Mouse (Mus musculus) midbrain, embryonic 11.5 days (tissue): ENCODE data around the gene Tasp1. TPM values are rescaled to one million over a fixed set of nuclear protein-coding genes. Genes with fewer than 3 reads are reported as not detected.
"Not testable (repeated sequence)": the region's sequence is repeated elsewhere in the genome, so short reads cannot be mapped to it uniquely, and the experiment has no call there.

ENCODE experiments used
- ATAC-seq: fragments of 200-750 bp; cut with Nextera tagmentation; 2 replicates; pipeline ENCODE4 v1.8.0; 2017; ENCODE audit warnings: moderate TSS enrichment, moderate library complexity; ENCODE audit not compliant: low FRiP score
- DNase-seq: peaks from one replicate; pipeline ENCODE4 v3.0.0; 2015; ENCODE audit warnings: low spot score; ENCODE audit errors: missing footprints
- H3K27ac ChIP-seq: fragments of 300-500 bp; sonication (generic); 2 replicates; pipeline ENCODE4 v1.5.1; 2014; ENCODE audit warnings: low read depth, low read length
- H3K27me3 ChIP-seq: fragments of 300-500 bp; sonication (generic); 2 replicates; pipeline ENCODE4 v1.6.1; 2014; ENCODE audit warnings: mild to moderate bottlenecking, low read length, moderate library complexity, mixed read lengths; ENCODE audit not compliant: control insufficient read depth, insufficient read depth
- H3K36me3 ChIP-seq: fragments of 300-500 bp; sonication (generic); 2 replicates; pipeline ENCODE4 v1.6.1; 2014; ENCODE audit warnings: mild to moderate bottlenecking, low read length, moderate library complexity, mixed read lengths; ENCODE audit not compliant: control insufficient read depth, insufficient read depth
- H3K4me1 ChIP-seq: fragments of 300-500 bp; sonication (generic); 2 replicates; pipeline ENCODE4 v1.6.1; 2014; ENCODE audit warnings: low read length; ENCODE audit not compliant: control insufficient read depth, insufficient read depth
- H3K4me2 ChIP-seq: fragments of 300-500 bp; sonication (generic); 2 replicates; pipeline ENCODE4 v1.6.1; 2014; ENCODE audit warnings: mild to moderate bottlenecking, moderate library complexity
- H3K4me3 ChIP-seq: fragments of 300-500 bp; sonication (generic); 2 replicates; pipeline ENCODE4 v1.5.1; 2014; ENCODE audit warnings: low read depth, low read length
- H3K9ac ChIP-seq: fragments of 300-500 bp; sonication (generic); 2 replicates; pipeline ENCODE4 v1.6.1; 2014; ENCODE audit warnings: low read length
- H3K9me3 ChIP-seq: fragments of 300-500 bp; sonication (generic); 2 replicates; pipeline ENCODE4 v1.6.1; 2016; ENCODE audit warnings: low read length; ENCODE audit not compliant: control insufficient read depth
- WGBS: fragments of 180-500 bp; shearing (Covaris S2); extraction: QIAGEN DNeasy Blood & Tissue Kit; methylation state at CpG from one replicate; pipeline ENCODE4 v1.1.7; 2014; 5-methylcytosine and 5-hydroxymethylcytosine counted together
- polyA plus RNA-seq: library from polyadenylated mRNA; unstranded; fragments of >200 nt; fragmentation: Nextera tagmentation; extraction: Ambion mirVana; gene quantifications from 2 replicates; pipeline ENCODE4 v1.2.1, GENCODE M21; 2014

Tasp1 gene
- polyA plus RNA-seq, 1 experiment from 2014 or later, result 14.8 TPM

- no peak for ATAC-seq
- 85% methylated on average over 5 of the region's 5 CpGs for WGBS
- DNase-seq, result no peak
These were observed 29.4 kb upstream of the Tasp1 start for GRCm38 (mm10) chr2:140096034-140096433.

GRCm38 (mm10) chr2:140093433-140093832 is 26.8 kb upstream of the Tasp1 start:
- no peak overlapping the region for H3K4me3 ChIP-seq
- no peaks in the 10 kb centered on the region for H3K9me3 ChIP-seq
- H3K27me3 ChIP-seq, result no peaks in the 10 kb centered on the region
- DNase-seq, result no peak
- no peaks in the 10 kb centered on the region for H3K36me3 ChIP-seq
- H3K27ac ChIP-seq, result no peak overlapping the region
- no peak overlapping the region for H3K4me2 ChIP-seq
- 89% methylated on average over 5 of the region's 5 CpGs for WGBS
- no peak overlapping the region for H3K9ac ChIP-seq
- H3K4me1 ChIP-seq, result no peaks in the 10 kb centered on the region
- ATAC-seq, result no peak

More at GRCm38 (mm10) chr2:140096034-140096433, 29.4 kb upstream of the Tasp1 start:
- H3K27me3 ChIP-seq, result no peaks in the 10 kb centered on the region
- H3K36me3 ChIP-seq, result no peaks in the 10 kb centered on the region
- no peak overlapping the region for H3K4me2 ChIP-seq
- no peak overlapping the region for H3K4me3 ChIP-seq
- no peaks in the 10 kb centered on the region for H3K4me1 ChIP-seq
- no peak overlapping the region for H3K27ac ChIP-seq
- no peak overlapping the region for H3K9ac ChIP-seq
- H3K9me3 ChIP-seq, result no peaks in the 10 kb centered on the region

GRCm38 (mm10) chr2:140084245-140084644 is 17.6 kb upstream of the Tasp1 start:
- no peaks in the 10 kb centered on the region for H3K27me3 ChIP-seq
- H3K27ac ChIP-seq, result no peak overlapping the region
- H3K4me1 ChIP-seq, result no peaks in the 10 kb centered on the region
- H3K4me3 ChIP-seq, result no peak overlapping the region
- DNase-seq (no peak), ATAC-seq (no peak)
- no peak overlapping the region for H3K4me2 ChIP-seq
- H3K9me3 ChIP-seq, result no peaks in the 10 kb centered on the region
- H3K36me3 ChIP-seq, result no peaks in the 10 kb centered on the region
- WGBS, result 91% methylated on average over 7 of the region's 7 CpGs
- H3K9ac ChIP-seq, result no peak overlapping the region

GRCm38 (mm10) chr2:140080747-140081577 is 14.4 kb upstream of the Tasp1 start:
- Histone ChIP-seq H3K27me3 (no peaks in the 10 kb centered on the region), H3K4me2 (no peak overlapping the region), H3K9me3 (no peaks in the 10 kb centered on the region), H3K27ac (no peak overlapping the region), H3K36me3 (no peaks in the 10 kb centered on the region), H3K9ac (no peak overlapping the region), H3K4me1 (no peaks in the 10 kb centered on the region), H3K4me3 (no peak overlapping the region)
- 91% methylated on average over 11 of the region's 11 CpGs for WGBS
- DNase-seq (peak; percentile 26), ATAC-seq (no peak)

- not testable (repeated sequence) for ATAC-seq, H3K4me1 ChIP-seq, DNase-seq, H3K27me3 ChIP-seq, H3K36me3 ChIP-seq, H3K9me3 ChIP-seq, H3K9ac ChIP-seq, H3K27ac ChIP-seq, H3K4me2 ChIP-seq, H3K4me3 ChIP-seq
These were observed 12.7 kb upstream of the Tasp1 start for GRCm38 (mm10) chr2:140079284-140079683.

- H3K9me3 ChIP-seq, result no peaks in the 10 kb centered on the region
- no peaks in the 10 kb centered on the region for H3K36me3 ChIP-seq
- H3K4me2 ChIP-seq, result no peak overlapping the region
- no peaks in the 10 kb centered on the region for H3K4me1 ChIP-seq
- H3K27ac ChIP-seq, result no peak overlapping the region
- H3K27me3 ChIP-seq, result no peaks in the 10 kb centered on the region
- no peak for DNase-seq
- H3K9ac ChIP-seq, result no peak overlapping the region
- WGBS, result 61% methylated on average over 6 of the region's 6 CpGs
- no peak for ATAC-seq
- H3K4me3 ChIP-seq, result no peak overlapping the region
These were observed 12.1 kb upstream of the Tasp1 start for GRCm38 (mm10) chr2:140078600-140079280.

GRCm38 (mm10) chr2:140077476-140077875 is 10.9 kb upstream of the Tasp1 start:
- ATAC-seq, result no peak
- 41% methylated on average over 1 of the region's 1 CpGs for WGBS

GRCm38 (mm10) chr2:140075150-140075549 is 8.5 kb upstream of the Tasp1 start:
- Histone ChIP-seq H3K36me3 (no peaks in the 10 kb centered on the region), H3K4me1 (no peaks in the 10 kb centered on the region), H3K27me3 (no peaks in the 10 kb centered on the region), H3K4me3 (no peak overlapping the region), H3K9me3 (no peaks in the 10 kb centered on the region), H3K27ac (no peak overlapping the region), H3K9ac (no peak overlapping the region), H3K4me2 (no peak overlapping the region)
- ATAC-seq (no peak), DNase-seq (no peak)
- WGBS, result 84% methylated on average over 3 of the region's 3 CpGs

More at GRCm38 (mm10) chr2:140077476-140077875, 10.9 kb upstream of the Tasp1 start:
- H3K27me3 ChIP-seq, result no peaks in the 10 kb centered on the region
- H3K27ac ChIP-seq, result no peak overlapping the region
- H3K9ac ChIP-seq, result no peak overlapping the region
- H3K4me1 ChIP-seq, result no peaks in the 10 kb centered on the region
- no peaks in the 10 kb centered on the region for H3K9me3 ChIP-seq
- H3K36me3 ChIP-seq, result no peaks in the 10 kb centered on the region
- DNase-seq, result no peak
- H3K4me2 ChIP-seq, result no peak overlapping the region
- H3K4me3 ChIP-seq, result no peak overlapping the region

- no peaks in the 10 kb centered on the region for H3K36me3 ChIP-seq
- H3K27me3 ChIP-seq, result no peaks in the 10 kb centered on the region
- WGBS, result 57% methylated on average over 4 of the region's 4 CpGs
- ATAC-seq, result no peak
- H3K9ac ChIP-seq, result no peak overlapping the region
- H3K4me2 ChIP-seq, result peak overlapping the region; percentile 60; the same call in 1 of the 2 replicates
- H3K4me3 ChIP-seq, result no peak overlapping the region
- no peaks in the 10 kb centered on the region for H3K9me3 ChIP-seq
- DNase-seq, result no peak
- H3K4me1 ChIP-seq, result peaks cover 2% of the 10 kb centered on the region; the same call in 1 of the 2 replicates
- no peak overlapping the region for H3K27ac ChIP-seq
These were observed 911 bp upstream of the Tasp1 start for GRCm38 (mm10) chr2:140067516-140067915.
